Mouse (Mus musculus) adrenal gland, postnatal 36 days (tissue): ENCODE measurements around the gene Vmn1r71. TPM values are rescaled to one million over a fixed set of nuclear protein-coding genes. Genes with fewer than 3 reads are reported as not detected.
"Not testable (repeated sequence)": the region's sequence is repeated elsewhere in the genome, so short reads cannot be mapped to it uniquely, and the experiment has no call there.

Experiments used
- DNase-seq, 2 experiments: peaks; one replicate each; pipeline ENCODE4 v3.0.0; 2021; ENCODE audit warnings: mixed read lengths in 1 of 2
- long read RNA-seq, 2 experiments: library from polyadenylated mRNA; stranded (forward); transcript quantifications; one replicate each; pipeline ENCODE4 v2.0.0; 2021; ENCODE audit warnings: borderline sequencing depth in 2 of 2
- total RNA-seq, 2 experiments: library from RNA; stranded (reverse); gene quantifications; 2 replicates each; pipeline ENCODE4 v1.2.3; 2021

Gene Vmn1r71
- total RNA-seq = not detected
- long read RNA-seq, experiment 1 = 0 reads
- long read RNA-seq, experiment 2 = 0 reads

GRCm38 (mm10) chr7:10754264-10754663, at the start of gene Vmn1r71:
Gene Vmn1r71, minus strand, starts transcription at chr7:10754364.
- no peak for DNase-seq

- not testable (repeated sequence) for DNase-seq
These were observed 3.4 kb upstream of the Vmn1r71 start for GRCm38 (mm10) chr7:10757551-10757950.

Other genes starting within 250 kb of the Vmn1r71 start
- not detected for gene Vmn1r68, start 195.9 kb downstream of the Vmn1r71 start, total RNA-seq
- not detected for gene Vmn1r69, start 140.7 kb downstream of the Vmn1r71 start, total RNA-seq
- gene Vmn1r70, start 122.8 kb downstream of the Vmn1r71 start, total RNA-seq = not detected
- not detected for gene Nlrp4b, start 66.6 kb downstream of the Vmn1r71 start, total RNA-seq
- gene Zscan4b, start 150.7 kb upstream of the Vmn1r71 start, total RNA-seq = not detected